Mouse (Mus musculus): ENCODE measurements around the gene Ttf1.

DNA sequence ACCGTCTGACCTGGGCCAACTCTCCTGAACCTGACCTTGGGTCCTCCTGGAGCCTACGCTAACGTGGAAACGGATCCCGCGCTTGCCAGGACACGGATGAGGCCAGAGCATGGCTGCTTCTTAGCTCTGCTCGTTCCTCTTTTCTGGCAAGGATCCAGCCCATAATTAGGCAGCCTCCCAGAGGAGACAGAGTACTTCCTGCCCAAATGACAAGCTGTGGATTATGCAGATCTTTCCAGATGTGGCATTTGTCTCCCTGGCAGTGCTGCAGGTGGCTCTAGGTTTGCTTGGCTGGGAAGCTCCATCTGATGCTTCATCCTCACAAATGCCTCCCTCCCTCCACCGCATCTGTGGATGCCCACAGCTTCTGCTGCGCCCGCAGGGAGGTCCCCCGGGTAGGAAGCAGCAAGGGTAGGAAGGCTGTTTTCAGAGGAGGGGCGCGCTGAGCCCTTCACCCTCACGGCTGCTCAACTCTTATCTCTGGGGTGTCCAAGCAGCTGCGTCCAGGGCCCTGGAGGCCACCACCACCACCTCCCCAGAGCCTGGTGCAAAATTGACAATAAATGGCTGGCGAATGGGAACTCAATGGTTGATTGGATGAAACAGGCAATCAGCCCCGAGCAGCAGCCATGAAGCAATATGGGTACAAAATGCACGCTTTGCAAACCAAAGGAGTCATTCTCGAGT lies 29.9 kb upstream of the Ttf1 start:
- no peak for TF ChIP-seq CTCF (IDR thresholded peaks at IDR 0.05; ENCODE audit: low read depth)
- TF ChIP-seq EP300 (optimal IDR thresholded peaks at IDR 0.05): no peak

Measured in stomach, postnatal 0 days (tissue).